Mouse (Mus musculus) megakaryocyte, embryonic 14.5 days (primary cell): ENCODE results near the gene Lypd6b.

ENCODE experiments used
- FLI1 ChIP-seq: IDR thresholded peaks from 2 replicates; pipeline ENCODE4 v1.6.1; 2012; ENCODE audit warnings: low read length, inconsistent platforms, mixed read lengths
- GATA1 ChIP-seq: IDR thresholded peaks from 3 replicates; pipeline ENCODE4 v1.6.1; 2012; ENCODE audit warnings: mixed read lengths, low read length, inconsistent platforms, borderline replicate concordance

GRCm38 (mm10) chr2:49739046-49739445 lies 48.4 kb upstream of the Lypd6b start:
- TF ChIP-seq GATA1: no peak
- no peak for TF ChIP-seq FLI1
